Mouse (Mus musculus): ENCODE measurements around the gene Sqstm1.
"Not testable (repeated sequence)": the region's sequence is repeated elsewhere in the genome, so short reads cannot be mapped to it uniquely, and the experiment has no call there.

Sqstm1 gene

GRCm38 (mm10) chr11:50177111-50177510, 33.5 kb downstream of the Sqstm1 start:
- no peak for DNase-seq (ENCODE audit: low read depth, low spot score)

GRCm38 (mm10) chr11:50176351-50176750, 34.3 kb downstream of the Sqstm1 start:
- DNase-seq (ENCODE audit: low read depth, low spot score) = no peak

- peak; percentile 96 for DNase-seq (ENCODE audit: low read depth, low spot score)
Observed at GRCm38 (mm10) chr11:50174730-50175187, 35.9 kb downstream of the Sqstm1 start.

- not testable (repeated sequence) for DNase-seq (ENCODE audit: low read depth, low spot score)
Observed at GRCm38 (mm10) chr11:50174111-50174729, 36.4 kb downstream of the Sqstm1 start, which contains the start of gene Mrnip. Gene Mrnip (plus strand): TSS chr11:50174444.

DNA sequence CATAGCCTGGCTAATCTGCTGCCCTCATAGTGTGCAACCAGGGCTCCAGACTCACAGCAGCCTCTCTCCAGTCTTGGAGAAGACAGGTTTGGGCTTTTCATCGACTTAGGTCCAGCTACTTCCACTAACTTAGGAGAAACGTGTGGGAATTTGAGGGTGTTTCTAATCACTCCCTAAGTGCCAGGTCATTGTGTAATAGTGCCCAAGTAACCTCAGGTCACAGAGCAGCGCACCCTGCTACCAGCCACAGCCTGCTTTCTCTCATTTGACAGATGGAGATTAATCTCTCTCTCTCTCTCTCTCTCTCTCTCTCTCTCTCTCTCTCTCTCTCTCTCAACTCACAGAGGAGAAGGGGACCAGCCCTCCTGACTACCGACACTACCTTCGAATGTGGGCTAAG, 42.3 kb downstream of the Sqstm1 start:
- no peak for DNase-seq (ENCODE audit: low read depth, low spot score)

GRCm38 (mm10) chr11:50162338-50163050, 48.1 kb downstream of the Sqstm1 start:
- DNase-seq (ENCODE audit: low read depth, low spot score) = no peak

DNA sequence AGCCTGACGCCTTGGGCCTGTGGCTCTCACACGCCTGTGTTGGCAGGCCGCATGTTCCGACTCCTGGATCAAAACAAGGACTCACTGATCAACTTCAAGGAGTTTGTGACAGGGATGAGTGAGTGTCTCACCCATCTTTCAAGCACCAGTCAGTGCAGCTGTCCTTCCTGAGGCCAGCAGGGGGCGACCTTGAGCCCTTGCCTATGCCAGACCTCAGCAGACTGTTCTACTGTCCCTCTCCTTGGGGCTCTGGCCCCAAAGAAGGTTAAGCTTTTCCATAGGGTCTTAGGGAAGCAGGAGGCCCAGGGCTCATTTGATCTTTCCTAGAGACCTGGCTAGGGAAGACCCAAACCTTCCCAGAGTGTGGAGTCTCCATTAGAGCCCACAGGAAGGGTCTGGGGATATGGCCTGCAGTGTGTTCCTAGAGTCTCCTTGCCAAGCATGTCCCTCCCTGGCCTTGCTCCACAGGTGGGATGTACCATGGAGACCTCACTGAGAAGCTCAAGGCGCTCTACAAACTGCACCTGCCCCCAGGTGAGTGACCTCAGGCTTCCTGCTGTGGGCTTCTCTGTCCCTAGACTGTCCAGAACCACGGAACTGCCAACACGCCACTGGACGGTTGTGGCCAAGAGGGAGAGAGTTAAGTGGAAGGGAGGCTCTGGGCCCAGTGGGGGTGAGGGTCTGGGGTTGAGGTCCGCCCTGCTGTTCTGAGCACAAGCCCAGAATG, 48.9 kb downstream of the Sqstm1 start:
- DNase-seq (ENCODE audit: low read depth, low spot score) = peak; percentile 78

DNA sequence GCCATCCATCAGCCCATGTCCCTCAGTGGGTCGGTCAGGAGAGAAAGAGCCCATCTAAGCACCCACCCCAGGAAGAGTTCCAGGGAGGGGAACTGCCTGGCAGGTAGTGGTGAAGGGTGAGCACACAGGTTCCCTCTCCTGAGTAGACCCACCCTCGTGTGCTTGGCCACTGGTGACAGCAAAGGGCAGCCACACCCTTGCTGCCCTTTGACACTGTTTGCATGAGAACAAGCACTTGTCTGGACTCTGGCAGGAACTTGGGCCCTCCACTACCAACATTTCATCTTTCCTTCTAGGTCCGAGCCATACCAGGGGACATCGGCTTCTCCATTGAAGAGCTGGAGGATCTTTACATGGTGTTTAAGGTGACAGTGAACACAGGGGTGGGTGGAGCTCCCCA, 51.3 kb downstream of the Sqstm1 start:
- DNase-seq (ENCODE audit: low read depth, low spot score) = no peak

GRCm38 (mm10) chr11:50158346-50158745, 52.3 kb downstream of the Sqstm1 start:
- no peak for DNase-seq (ENCODE audit: low read depth, low spot score)

DNA sequence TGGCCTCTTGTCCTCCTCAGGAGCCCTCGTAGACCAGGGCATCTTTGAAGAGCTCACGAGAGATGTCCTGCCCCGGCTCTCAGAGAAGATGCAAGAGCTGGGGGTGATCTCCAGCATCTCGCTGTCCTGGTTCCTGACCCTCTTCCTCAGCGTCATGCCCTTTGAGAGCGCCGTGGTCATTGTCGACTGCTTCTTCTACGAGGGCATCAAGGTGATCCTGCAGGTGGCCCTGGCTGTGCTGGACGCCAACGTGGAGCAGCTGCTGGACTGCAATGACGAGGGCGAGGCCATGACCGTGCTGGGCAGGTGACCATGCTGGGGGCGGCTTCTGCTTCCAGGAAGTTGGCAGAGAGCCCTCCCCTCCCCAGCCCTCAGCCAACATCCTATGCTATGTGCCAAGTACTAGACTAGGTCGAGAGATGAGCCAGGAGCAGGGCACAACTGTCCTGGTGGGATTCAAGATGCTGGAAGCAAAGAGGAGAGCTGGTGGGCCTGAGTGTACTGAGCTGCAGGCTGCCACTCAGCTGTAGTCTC, 53.8 kb downstream of the Sqstm1 start:
- DNase-seq (ENCODE audit: low read depth, low spot score) = no peak

DNA sequence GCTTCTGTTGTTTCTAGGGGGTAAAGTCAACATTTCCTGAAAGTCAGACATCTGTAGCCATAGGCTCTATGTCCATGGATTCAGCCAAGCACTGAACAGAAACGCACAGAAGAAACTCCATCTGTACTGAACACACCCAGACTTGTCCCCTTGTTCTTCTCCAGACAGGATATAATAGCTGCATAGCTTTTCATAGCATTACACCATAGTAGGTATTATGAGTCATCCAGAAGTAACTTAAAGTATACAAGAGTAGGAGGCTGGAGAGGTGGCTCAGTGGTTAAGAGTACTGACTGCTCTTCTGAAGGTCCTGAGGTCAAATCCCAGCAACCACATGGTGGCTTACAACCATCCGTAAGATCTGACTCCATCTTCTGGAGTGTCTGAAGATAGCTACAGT, 54.8 kb downstream of the Sqstm1 start:
- DNase-seq (ENCODE audit: low read depth, low spot score) = no peak

- no peak for DNase-seq (ENCODE audit: low read depth, low spot score)
Observed at GRCm38 (mm10) chr11:50154777-50155520, 55.7 kb downstream of the Sqstm1 start.

DNA sequence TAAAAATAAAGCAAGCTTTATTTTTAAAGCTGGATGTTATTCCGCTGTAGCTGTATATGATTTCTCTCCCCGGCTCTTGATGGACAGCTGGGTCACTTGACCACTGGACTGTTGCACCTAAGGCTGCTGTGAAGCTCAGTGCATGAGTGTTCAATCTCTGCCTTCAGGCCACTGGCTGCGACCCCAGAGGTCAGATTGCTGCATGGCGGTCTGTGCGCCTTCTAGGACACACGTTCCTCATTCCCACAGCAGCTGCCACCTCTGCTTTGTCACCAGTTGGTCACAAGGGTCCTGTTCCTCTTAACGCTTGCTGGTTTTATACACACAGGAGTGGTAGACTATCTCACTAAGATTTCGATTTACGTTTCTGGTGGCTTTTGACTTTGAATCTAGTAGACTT, 56.5 kb downstream of the Sqstm1 start:
- DNase-seq (ENCODE audit: low read depth, low spot score) = peak; percentile 35

DNA sequence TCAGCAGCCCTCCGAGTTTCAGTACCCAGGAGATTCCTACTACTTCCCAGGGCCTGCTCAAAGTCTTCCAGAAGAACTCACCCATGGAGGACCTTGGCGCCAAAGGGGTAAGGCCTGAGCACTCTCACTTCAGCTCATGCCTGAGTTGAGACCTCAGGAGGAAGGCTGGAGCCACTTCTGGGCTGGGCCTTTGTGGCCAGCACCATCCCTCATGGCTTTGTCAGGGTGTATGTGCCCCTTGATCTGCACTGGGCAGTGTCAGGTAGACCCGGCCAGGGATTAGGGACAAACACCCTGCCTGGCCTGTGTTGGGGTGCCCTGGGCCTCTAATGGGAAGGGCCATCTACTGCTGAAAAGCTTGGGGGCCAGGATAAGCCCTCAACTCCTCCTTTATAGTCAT, 59.3 kb downstream of the Sqstm1 start:
- DNase-seq (ENCODE audit: low read depth, low spot score) = no peak

DNA sequence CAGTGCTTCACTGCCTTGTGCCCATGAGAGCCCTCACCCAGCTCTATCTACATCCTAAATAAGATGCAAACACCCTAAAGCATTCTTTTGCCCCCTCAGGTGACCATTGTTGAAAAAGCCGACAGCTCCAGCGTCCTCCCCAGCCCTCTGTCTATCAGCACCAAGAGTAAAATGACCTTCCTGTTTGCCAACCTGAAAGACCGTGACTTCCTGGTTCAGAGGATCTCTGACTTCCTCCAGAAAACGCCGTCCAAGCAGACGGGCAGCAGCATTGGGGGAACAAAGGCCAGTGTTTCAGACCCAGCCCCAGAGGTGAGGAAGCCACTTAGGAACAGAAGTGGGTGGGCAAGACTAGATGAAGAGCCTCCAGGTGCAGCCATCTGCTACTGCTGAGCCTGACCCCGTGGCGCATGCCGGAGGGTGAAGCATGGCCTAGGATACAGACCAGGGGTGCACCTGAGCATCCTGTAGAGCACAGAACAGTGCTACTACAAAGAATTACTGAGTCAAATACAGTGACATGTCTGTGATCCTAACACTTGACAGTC, 61.0 kb downstream of the Sqstm1 start:
- no peak for DNase-seq (ENCODE audit: low read depth, low spot score)
